Mouse (Mus musculus) brain, embryonic 14.5 days (tissue): ENCODE measurements around the gene Hdc.

Experiments
- CTCF ChIP-seq: fragments of 200-500 bp; IDR thresholded peaks from 2 replicates; pipeline ENCODE4 v1.5.1; 2012; ENCODE audit warnings: inconsistent platforms, mild to moderate bottlenecking, moderate library complexity, borderline replicate concordance; ENCODE audit not compliant: insufficient read depth, insufficient read length; ENCODE audit errors: extremely low read depth
- POLR2A ChIP-seq: fragments of 200-500 bp; IDR thresholded peaks from 2 replicates; pipeline ENCODE4 v1.6.1; 2012; ENCODE audit warnings: mild to moderate bottlenecking, inconsistent platforms, borderline replicate concordance; ENCODE audit not compliant: poor library complexity, insufficient read depth, insufficient read length, severe bottlenecking; ENCODE audit errors: extremely low read depth

- TF ChIP-seq CTCF: no peak
- no peak for TF ChIP-seq POLR2A
These were observed 72.7 kb downstream of the Hdc start for GRCm38 (mm10) chr2:126546392-126546791.
